Mouse (Mus musculus) brain, embryonic 14.5 days (tissue): ENCODE measurements around the gene Bub3.

ENCODE experiments used
- CTCF ChIP-seq: fragments of 200-500 bp; IDR thresholded peaks from 2 replicates; pipeline ENCODE4 v1.5.1; 2012; ENCODE audit warnings: inconsistent platforms, mild to moderate bottlenecking, moderate library complexity, borderline replicate concordance; ENCODE audit not compliant: insufficient read depth, insufficient read length; ENCODE audit errors: extremely low read depth
- POLR2A ChIP-seq: fragments of 200-500 bp; IDR thresholded peaks from 2 replicates; pipeline ENCODE4 v1.6.1; 2012; ENCODE audit warnings: mild to moderate bottlenecking, inconsistent platforms, borderline replicate concordance; ENCODE audit not compliant: poor library complexity, insufficient read depth, insufficient read length, severe bottlenecking; ENCODE audit errors: extremely low read depth

DNA sequence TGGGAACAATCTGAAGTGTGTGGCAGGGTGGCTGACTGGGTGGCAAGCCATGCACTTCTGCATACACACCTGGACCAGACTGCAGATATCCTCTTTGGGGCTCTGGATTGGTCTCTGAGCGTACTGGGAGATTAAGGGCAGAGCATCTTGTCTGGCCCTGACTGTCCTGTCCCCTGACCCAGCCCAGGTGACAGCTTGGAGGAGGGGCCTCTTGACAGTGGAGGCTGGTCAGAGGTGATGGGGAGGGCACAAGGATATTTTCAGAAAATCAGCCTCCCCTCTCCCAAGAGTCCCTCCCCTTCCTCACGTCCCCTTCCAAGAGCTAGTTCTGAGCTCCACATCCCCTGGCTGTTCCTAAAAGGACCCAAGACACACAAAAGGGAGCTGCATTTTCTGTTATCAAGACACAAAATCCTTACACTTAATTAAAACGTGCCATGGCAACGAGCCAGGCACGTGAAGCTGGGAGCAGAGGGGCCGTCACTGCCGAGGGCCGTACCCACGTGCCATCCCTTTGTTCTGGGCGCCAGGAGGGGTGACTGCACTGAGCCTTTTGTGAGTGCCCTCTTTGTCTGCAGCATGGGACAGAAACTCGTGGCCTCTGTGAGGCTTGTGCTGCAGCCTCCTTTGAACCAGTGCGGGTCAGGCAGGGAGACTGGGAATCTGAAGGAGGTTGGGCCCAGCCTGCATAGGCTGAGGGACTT is 37.9 kb downstream of the Bub3 start:
- TF ChIP-seq POLR2A (no peak), CTCF (no peak)
